Mouse (Mus musculus) limb, embryonic 12.5 days (tissue): ENCODE measurements at regions not wholly inside any gene's neighbourhood (a gene's known extent, or its start where the extent isn't known, plus 50 kb on each side); places are given as distances from the start of the nearest gene placed in this dataset.

Experiments used
- ATAC-seq: fragments of 200-750 bp; cut with Nextera tagmentation; 2 replicates; pipeline ENCODE4 v1.8.0; 2017; ENCODE audit warnings: low read depth, moderate TSS enrichment; ENCODE audit not compliant: insufficient number of reproducible peaks, insufficient read depth, low FRiP score, low TSS enrichment
- H3K27ac ChIP-seq: fragments of 300-500 bp; sonication (generic); 2 replicates; pipeline ENCODE4 v1.5.1; 2016; ENCODE audit warnings: mild to moderate bottlenecking, moderate library complexity
- H3K27me3 ChIP-seq: fragments of 300-500 bp; sonication (generic); 2 replicates; pipeline ENCODE4 v1.6.1; 2016; ENCODE audit warnings: mild to moderate bottlenecking, moderate library complexity
- H3K36me3 ChIP-seq: fragments of 300-500 bp; sonication (generic); 2 replicates; pipeline ENCODE4 v1.6.1; 2016; ENCODE audit warnings: mild to moderate bottlenecking, moderate library complexity
- H3K4me1 ChIP-seq: fragments of 300-500 bp; sonication (generic); replicated peaks from 2 replicates; pipeline ENCODE4 v1.6.1; 2016
- H3K4me2 ChIP-seq: fragments of 300-500 bp; sonication (generic); 2 replicates; pipeline ENCODE4 v1.6.1; 2016; ENCODE audit warnings: mild to moderate bottlenecking, moderate library complexity
- H3K4me3 ChIP-seq: fragments of 300-500 bp; sonication (generic); replicated peaks from 2 replicates; pipeline ENCODE4 v1.5.1; 2016; ENCODE audit warnings: mild to moderate bottlenecking
- H3K9ac ChIP-seq: fragments of 300-500 bp; sonication (generic); replicated peaks from 2 replicates; pipeline ENCODE4 v1.6.1; 2016; ENCODE audit warnings: mild to moderate bottlenecking, moderate library complexity
- H3K9me3 ChIP-seq: fragments of 300-500 bp; sonication (generic); 2 replicates; pipeline ENCODE4 v1.6.1; 2016; ENCODE audit warnings: mild to moderate bottlenecking, moderate library complexity
- WGBS: fragments of 180-500 bp; shearing (Covaris S2); methylation state at CpG from one replicate; pipeline ENCODE4 v1.1.7; 2016; 5-methylcytosine and 5-hydroxymethylcytosine counted together

DNA sequence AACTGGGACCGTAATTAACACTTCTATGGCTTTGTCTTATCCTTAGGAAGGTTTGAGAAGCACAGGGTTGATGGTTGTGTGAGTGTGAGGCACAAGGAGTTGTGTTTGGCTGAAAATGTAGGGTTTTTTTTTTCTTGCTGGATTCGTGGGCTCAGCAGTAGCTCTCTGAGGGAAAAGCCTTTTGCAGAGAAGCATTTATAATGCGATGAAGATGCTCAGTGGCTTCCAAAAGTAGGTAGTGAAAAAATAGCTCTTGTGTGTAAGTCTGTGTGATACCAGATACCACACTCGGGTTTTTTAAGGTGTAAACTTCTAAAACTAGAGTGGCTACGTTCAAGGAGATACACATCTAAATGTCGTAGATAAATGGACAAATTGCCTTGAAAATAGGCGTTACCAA lies 149.1 kb upstream of the 4933402D24Rik start:
- 72% methylated on average over 7 of the region's 7 CpGs for WGBS
- H3K4me1 ChIP-seq: no peaks in the 10 kb centered on the region; the same call in 1 of the 2 replicates
- no peak overlapping the region for H3K4me3 ChIP-seq
- no peak overlapping the region for H3K4me2 ChIP-seq
- no peaks in the 10 kb centered on the region for H3K9me3 ChIP-seq
- H3K27me3 ChIP-seq: no peaks in the 10 kb centered on the region
- H3K9ac ChIP-seq: no peak overlapping the region
- no peak for ATAC-seq
- H3K36me3 ChIP-seq: no peaks in the 10 kb centered on the region
- no peak overlapping the region for H3K27ac ChIP-seq

DNA sequence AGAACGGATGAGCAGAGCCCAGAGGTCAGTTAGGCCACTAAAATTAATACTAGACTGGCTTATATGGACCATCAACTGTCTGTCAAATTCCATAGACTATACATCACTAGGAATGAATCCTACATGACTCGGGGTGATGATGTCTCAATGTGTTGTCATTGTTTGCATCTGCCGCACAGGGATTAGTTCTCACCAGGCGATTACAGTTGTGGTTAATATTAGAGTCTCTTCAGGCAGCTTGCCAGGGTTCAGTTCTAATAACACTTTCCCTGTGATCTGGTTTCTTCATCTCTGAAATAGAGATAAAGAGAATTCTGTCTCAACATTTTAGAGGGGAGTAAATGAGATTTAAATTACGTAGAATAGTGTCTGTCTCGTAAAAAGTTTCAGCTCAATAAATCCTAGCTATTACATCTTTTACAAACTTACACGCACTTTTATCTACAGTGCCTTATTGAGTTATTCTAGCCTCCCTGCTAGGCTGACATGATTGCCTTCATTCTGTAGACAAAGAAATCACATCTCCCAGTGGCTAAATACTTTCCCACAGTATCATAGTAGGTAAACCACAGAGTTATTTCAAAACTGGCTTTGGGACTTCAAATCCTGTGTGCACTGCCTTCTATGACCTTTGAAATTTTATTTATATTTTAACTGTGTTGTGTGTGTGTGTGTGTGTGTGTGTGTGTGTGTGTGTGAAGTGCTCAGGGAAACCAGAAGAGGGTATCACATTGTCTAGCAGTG lies 148.0 kb upstream of the 4933402D24Rik start:
- Histone ChIP-seq H3K36me3 (no peaks in the 10 kb centered on the region), H3K4me1 (no peaks in the 10 kb centered on the region; the same call in 1 of the 2 replicates), H3K27me3 (no peaks in the 10 kb centered on the region), H3K27ac (no peak overlapping the region), H3K4me3 (no peak overlapping the region), H3K9me3 (no peaks in the 10 kb centered on the region), H3K4me2 (no peak overlapping the region), H3K9ac (no peak overlapping the region)
- ATAC-seq: no peak
- WGBS: 72% methylated on average over 7 of the region's 7 CpGs

DNA sequence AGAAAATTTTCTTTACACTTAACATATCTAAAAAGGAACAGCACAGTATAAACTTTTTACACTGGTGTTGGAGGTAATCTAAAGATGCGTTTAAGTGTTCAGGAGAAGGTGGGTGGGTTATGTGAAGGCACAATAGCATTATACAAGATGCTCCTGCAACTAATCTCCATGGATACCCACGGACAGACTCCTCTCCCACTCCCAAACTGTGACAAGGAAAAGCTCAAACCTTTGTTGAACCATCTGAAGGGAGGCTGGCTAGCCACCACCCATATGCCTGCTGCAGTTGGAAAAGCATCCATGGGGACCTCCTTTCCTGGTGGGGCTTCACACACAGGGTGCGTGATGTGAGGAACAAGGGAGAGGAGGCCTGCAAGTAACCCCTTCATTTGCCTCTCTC lies 141.7 kb upstream of the 4933402D24Rik start:
- no peak overlapping the region for H3K4me2 ChIP-seq
- H3K36me3 ChIP-seq: no peaks in the 10 kb centered on the region
- H3K27ac ChIP-seq: no peak overlapping the region
- H3K4me3 ChIP-seq: no peak overlapping the region
- no peaks in the 10 kb centered on the region for H3K9me3 ChIP-seq
- H3K4me1 ChIP-seq: no peaks in the 10 kb centered on the region
- WGBS: 77% methylated on average over 3 of the region's 3 CpGs
- H3K9ac ChIP-seq: no peak overlapping the region
- no peaks in the 10 kb centered on the region for H3K27me3 ChIP-seq
- ATAC-seq: no peak

DNA sequence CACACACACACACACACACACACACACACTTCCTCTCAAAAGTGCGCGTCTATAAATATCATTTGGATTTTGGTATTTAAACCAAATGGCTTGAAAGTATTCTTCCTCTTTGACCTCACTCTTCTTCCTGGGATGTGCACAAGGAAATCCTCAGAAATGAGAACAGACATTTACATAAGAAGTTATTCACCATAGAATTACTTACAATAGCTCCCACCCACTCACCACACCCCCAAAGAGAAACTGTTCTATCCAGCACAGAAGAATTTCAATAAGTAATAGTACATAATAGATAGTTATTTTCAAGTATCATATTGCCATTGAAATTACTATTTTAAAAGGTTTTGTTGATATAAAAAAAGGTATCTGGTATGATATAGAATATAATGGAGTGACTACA lies 140.1 kb upstream of the 4933402D24Rik start:
- no peak for ATAC-seq
- Histone ChIP-seq H3K4me1 (no peaks in the 10 kb centered on the region), H3K4me3 (no peak overlapping the region), H3K9ac (no peak overlapping the region), H3K27me3 (no peaks in the 10 kb centered on the region), H3K9me3 (no peaks in the 10 kb centered on the region), H3K27ac (no peak overlapping the region), H3K4me2 (no peak overlapping the region), H3K36me3 (no peaks in the 10 kb centered on the region)
- 91% methylated on average over 2 of the region's 2 CpGs for WGBS

DNA sequence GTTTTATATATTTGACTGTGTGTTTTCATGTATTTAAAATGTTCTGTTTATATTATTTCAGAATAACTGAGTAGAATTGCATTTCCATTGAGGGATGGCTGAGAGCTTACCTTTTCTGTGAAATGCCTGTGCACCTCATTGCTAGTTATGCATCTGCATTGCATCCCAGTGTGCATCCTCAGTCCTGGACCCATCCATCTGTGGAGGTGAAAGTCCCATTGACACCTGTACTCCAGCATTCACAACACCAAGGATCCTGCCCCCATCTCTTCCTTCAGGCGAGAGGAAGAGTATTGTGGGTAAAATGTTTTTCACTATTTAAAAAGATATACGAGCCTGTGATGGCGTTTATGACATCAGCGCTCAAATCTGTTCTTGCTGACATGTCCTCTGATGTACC lies 134.6 kb upstream of the 4933402D24Rik start:
- Histone ChIP-seq H3K4me2 (no peak overlapping the region), H3K36me3 (no peaks in the 10 kb centered on the region), H3K4me1 (no peaks in the 10 kb centered on the region), H3K4me3 (no peak overlapping the region), H3K27me3 (no peaks in the 10 kb centered on the region), H3K27ac (no peak overlapping the region), H3K9me3 (no peaks in the 10 kb centered on the region), H3K9ac (no peak overlapping the region)
- no peak for ATAC-seq
- WGBS: 87% methylated on average over 4 of the region's 4 CpGs

DNA sequence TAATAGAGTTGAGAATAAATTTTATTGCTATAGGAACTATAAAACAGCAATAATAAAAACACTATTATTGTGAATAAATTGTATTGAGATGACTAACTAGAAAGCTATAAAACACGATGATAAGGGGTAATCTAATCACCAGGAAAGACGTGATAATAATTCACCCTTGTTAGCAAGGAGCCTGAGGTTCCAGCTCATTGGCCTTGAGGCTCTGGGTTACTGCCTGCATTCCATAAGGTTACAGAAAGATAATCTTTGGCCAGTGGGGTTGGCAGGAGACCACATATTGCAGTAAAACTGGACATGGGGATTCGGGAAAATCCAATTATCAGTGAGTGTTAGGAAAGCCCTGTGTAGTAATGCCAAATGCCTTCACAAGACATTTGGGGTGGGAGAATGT lies 134.1 kb upstream of the 4933402D24Rik start:
- H3K4me2 ChIP-seq: no peak overlapping the region
- no peak for ATAC-seq
- H3K36me3 ChIP-seq: no peaks in the 10 kb centered on the region
- H3K27ac ChIP-seq: no peak overlapping the region
- no peaks in the 10 kb centered on the region for H3K27me3 ChIP-seq
- no peak overlapping the region for H3K9ac ChIP-seq
- no peaks in the 10 kb centered on the region for H3K4me1 ChIP-seq
- no peaks in the 10 kb centered on the region for H3K9me3 ChIP-seq
- no peak overlapping the region for H3K4me3 ChIP-seq
- 67% methylated on average over 3 of the region's 3 CpGs for WGBS

DNA sequence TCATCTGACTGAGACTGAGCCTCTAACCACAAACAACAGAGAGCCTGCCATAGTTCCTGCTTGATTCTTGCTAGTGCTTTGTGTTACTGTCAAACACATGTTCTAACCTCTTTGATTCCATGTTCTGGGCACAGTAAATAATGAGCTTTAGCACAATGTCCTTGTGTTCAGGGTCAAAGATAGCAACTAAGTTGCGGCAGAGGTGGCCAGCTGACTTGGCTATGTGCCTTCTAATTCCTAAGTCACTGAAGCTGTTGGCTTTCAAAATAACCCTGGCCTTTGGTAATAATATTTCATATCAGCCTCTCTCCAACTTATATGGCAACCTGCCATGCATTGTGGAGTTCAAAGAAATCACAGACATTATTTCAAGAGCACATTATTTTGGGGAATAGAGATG lies 133.3 kb upstream of the 4933402D24Rik start:
- Histone ChIP-seq H3K27me3 (no peaks in the 10 kb centered on the region), H3K36me3 (no peaks in the 10 kb centered on the region), H3K4me3 (no peak overlapping the region), H3K4me1 (no peaks in the 10 kb centered on the region), H3K9me3 (no peaks in the 10 kb centered on the region), H3K27ac (no peak overlapping the region), H3K4me2 (no peak overlapping the region), H3K9ac (no peak overlapping the region)
- 84% methylated on average over 1 of the region's 1 CpGs for WGBS
- no peak for ATAC-seq

DNA sequence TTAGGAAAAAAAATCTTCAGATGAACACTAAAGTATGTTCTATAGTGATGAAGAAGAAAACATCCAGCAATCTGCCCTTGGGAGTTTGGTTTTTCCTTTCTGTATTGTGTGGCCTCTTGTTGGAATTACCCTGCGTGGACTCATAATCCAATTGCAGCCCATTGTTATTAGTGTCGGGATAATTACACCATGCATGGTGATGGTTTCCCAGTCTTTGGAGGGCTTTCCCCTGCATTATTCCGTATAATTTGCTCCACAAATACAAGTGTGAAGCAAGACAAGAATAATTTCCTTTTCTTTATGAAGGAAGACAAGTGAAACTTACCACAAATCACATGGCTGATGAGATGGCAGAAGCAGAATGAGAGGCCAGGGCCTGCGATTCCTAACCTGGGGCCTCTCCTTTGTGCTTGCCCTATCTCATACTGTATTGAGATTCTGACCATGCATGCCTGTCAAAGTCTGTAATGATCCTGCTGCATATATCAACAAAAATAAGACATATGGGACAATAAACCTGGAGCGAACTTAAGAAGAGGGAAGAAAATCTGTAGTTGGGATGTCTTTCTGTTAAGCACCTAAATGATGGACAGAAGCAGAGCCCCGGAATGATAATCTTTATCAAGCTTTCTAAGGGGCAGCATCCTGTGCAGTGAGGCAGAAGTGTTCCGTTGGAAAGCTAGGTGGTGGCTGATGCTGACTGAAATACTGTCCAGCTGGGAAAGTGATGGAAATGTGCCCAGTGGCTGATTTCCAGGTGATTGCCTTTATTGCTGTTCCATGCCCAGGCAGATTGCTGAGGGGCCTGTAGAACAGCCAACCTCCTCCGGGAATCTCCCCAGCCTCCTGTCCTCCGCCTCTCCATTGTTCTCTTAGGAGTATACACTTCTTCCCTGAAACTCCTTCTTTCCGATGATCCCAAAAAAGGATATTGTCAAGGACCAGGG lies 130.8 kb upstream of the 4933402D24Rik start:
- WGBS: 83% methylated on average over 10 of the region's 10 CpGs
- no peaks in the 10 kb centered on the region for H3K27me3 ChIP-seq
- no peaks in the 10 kb centered on the region for H3K9me3 ChIP-seq
- ATAC-seq: no peak
- H3K4me2 ChIP-seq: no peak overlapping the region
- no peak overlapping the region for H3K27ac ChIP-seq
- no peak overlapping the region for H3K4me3 ChIP-seq
- no peaks in the 10 kb centered on the region for H3K36me3 ChIP-seq
- no peak overlapping the region for H3K9ac ChIP-seq
- no peaks in the 10 kb centered on the region for H3K4me1 ChIP-seq

DNA sequence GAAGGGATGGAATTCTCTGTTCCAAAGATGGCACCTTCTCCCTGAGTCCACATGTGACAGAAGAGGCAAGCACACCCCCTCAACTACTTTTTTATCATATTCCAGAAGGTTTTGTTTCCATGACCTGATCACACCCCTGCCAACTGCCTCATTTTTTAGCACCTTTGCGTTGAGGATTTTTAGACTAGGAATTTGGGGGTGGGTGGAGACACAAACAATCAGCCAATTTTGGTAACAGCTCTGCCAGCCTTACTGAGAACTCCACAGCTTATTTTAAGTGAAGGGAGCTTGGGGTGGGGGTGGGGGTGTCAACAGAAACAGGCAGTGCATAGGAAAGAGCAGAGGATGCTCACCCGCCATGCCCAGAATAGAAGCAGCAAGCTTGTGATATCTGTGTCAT lies 129.7 kb upstream of the 4933402D24Rik start:
- Histone ChIP-seq H3K4me1 (no peaks in the 10 kb centered on the region), H3K27me3 (no peaks in the 10 kb centered on the region), H3K9me3 (no peaks in the 10 kb centered on the region), H3K9ac (no peak overlapping the region), H3K27ac (no peak overlapping the region), H3K4me3 (no peak overlapping the region), H3K36me3 (no peaks in the 10 kb centered on the region), H3K4me2 (no peak overlapping the region)
- WGBS: 78% methylated on average over 2 of the region's 2 CpGs
- ATAC-seq: no peak

DNA sequence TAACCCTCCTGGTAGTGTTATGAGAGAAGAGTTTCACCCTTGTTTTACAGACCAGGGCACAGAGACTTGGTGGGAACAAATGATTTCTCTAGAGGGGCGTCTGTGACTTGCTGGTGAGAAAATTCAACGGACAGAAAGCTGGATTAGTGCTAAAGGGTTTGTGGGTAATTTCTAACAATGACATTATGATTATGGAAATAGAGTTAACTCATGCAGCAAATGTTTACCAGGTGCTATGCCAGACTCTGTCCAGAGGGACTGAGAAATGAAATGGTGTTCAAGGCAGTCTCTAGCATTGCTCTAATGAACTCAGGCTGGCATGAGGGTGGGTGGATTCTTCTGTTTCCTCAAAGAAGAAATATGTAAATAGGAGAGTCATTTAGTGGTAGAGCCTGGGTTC lies 128.5 kb upstream of the 4933402D24Rik start:
- Histone ChIP-seq H3K36me3 (no peaks in the 10 kb centered on the region), H3K27ac (no peak overlapping the region), H3K9ac (no peak overlapping the region), H3K9me3 (no peaks in the 10 kb centered on the region), H3K4me1 (no peaks in the 10 kb centered on the region), H3K4me2 (no peak overlapping the region), H3K27me3 (no peaks in the 10 kb centered on the region), H3K4me3 (no peak overlapping the region)
- ATAC-seq: no peak
- 71% methylated on average over 2 of the region's 2 CpGs for WGBS

DNA sequence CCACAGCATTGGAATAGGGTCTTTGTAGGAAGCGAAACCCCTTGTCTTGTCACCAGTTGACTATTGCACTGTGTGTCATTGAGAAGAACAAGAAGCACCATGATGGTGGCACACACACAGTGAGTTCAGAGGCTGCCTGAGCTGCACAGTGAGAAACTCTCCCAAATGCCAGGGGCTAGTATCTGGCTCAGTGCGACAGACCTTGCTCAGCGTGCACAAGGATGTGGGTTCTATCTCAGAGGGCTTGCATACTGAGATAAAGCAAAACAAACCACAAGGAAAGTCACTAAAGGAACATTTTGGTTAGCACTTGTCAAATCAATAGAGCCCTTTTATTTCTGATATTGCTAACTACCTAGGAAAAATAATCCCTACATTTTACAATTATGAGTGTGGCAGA lies 110.5 kb upstream of the 4933402D24Rik start:
- Histone ChIP-seq H3K27ac (no peak overlapping the region), H3K4me2 (no peak overlapping the region), H3K27me3 (no peaks in the 10 kb centered on the region), H3K9me3 (no peaks in the 10 kb centered on the region), H3K4me3 (no peak overlapping the region), H3K4me1 (no peaks in the 10 kb centered on the region), H3K9ac (no peak overlapping the region), H3K36me3 (no peaks in the 10 kb centered on the region)
- no peak for ATAC-seq
- WGBS: 81% methylated on average over 3 of the region's 3 CpGs
